Mouse (Mus musculus): ENCODE data around the gene Ccdc47.

- TF ChIP-seq POLR2A (IDR thresholded peaks at IDR 0.05; ENCODE audit: insufficient read depth, low read length) (no peak), EP300 (IDR thresholded peaks at IDR 0.05; ENCODE audit: insufficient read depth, low read depth, low read length) (no peak), CTCF (IDR thresholded peaks at IDR 0.05; ENCODE audit: low read depth, low read length) (no peak)
Observed at GRCm38 (mm10) chr11:106264988-106265387, 48.8 kb upstream of the Ccdc47 start.
